ENCODE assay signal across 11 mouse cellular contexts in genomic region chr11:114807686-114808427, GRCm38 (mm10). TPM values are rescaled to one million over a fixed set of nuclear protein-coding genes. Genes with fewer than 3 reads are reported as not detected.
DNase-seq lines count a peak whose midpoint lies in the region; ATAC-seq and TF ChIP-seq lines count a peak whose summit lies in the region.
"Had no signal": no experiment of that assay in that cellular context is flagged by ENCODE, and none has a peak within 500 bp of the region (broad histone marks: within the 10 kb centered on the region; RNA-seq: fewer than 3 reads in every experiment).

No protein-coding gene starts in this region.

- no peak for TF ChIP-seq CTCF in lung, postnatal 0 days (IDR thresholded peaks at IDR 0.05)
- TF ChIP-seq CTCF in left cerebral cortex, adult 2 months (IDR thresholded peaks at IDR 0.05) = no peak

- no peak overlapping the region for H3K4me2 ChIP-seq in lung, postnatal 0 days (replicated peaks; ENCODE audit: low read depth, low read length)
- H3K4me2 ChIP-seq in embryonic facial prominence, embryonic 14.5 days (ENCODE audit: low read depth, low read length) = no peak overlapping the region
- no peak overlapping the region for H3K4me2 ChIP-seq in neural tube, embryonic 13.5 days

- no peak overlapping the region for H3K4me3 ChIP-seq in lung, postnatal 0 days (ENCODE audit: low read depth, low read length)
- H3K4me3 ChIP-seq in embryonic facial prominence, embryonic 14.5 days (ENCODE audit: low read depth, low read length) = no peak overlapping the region
- H3K4me3 ChIP-seq in neural tube, embryonic 13.5 days = no peak overlapping the region
- H3K4me3 ChIP-seq in left cerebral cortex, adult 2 months = no peak overlapping the region

- TF ChIP-seq EP300 in lung, postnatal 0 days (IDR thresholded peaks at IDR 0.05) = no peak

- intact Hi-C loops in left cerebral cortex, adult 2 months (cut with DNase I) = no loop called here

- H3K4me1 ChIP-seq in lung, postnatal 0 days (ENCODE audit: insufficient read depth, low read depth, low read length) = no peaks in the 10 kb centered on the region
- no peaks in the 10 kb centered on the region for H3K4me1 ChIP-seq in embryonic facial prominence, embryonic 14.5 days (ENCODE audit: control insufficient read depth, insufficient read depth, low read length)
- H3K4me1 ChIP-seq in neural tube, embryonic 13.5 days (replicated peaks) = peaks cover 31% of the 10 kb centered on the region

- no peaks in the 10 kb centered on the region for H3K9me3 ChIP-seq in lung, postnatal 0 days (ENCODE audit: low read length)
- H3K9me3 ChIP-seq in embryonic facial prominence, embryonic 14.5 days (ENCODE audit: control insufficient read depth, low read length) = no peaks in the 10 kb centered on the region
- H3K9me3 ChIP-seq in neural tube, embryonic 13.5 days = no peaks in the 10 kb centered on the region

- H3K36me3 ChIP-seq in lung, postnatal 0 days (ENCODE audit: insufficient read depth, low read length) = no peaks in the 10 kb centered on the region
- no peaks in the 10 kb centered on the region for H3K36me3 ChIP-seq in embryonic facial prominence, embryonic 14.5 days (ENCODE audit: control insufficient read depth, insufficient read depth, low read length)
- H3K36me3 ChIP-seq in neural tube, embryonic 13.5 days = no peaks in the 10 kb centered on the region

- ATAC-seq in lung, postnatal 0 days = peak; percentile 17; the same call in 1 of the 2 replicates
- no peak for ATAC-seq in embryonic facial prominence, embryonic 14.5 days (ENCODE audit: low read depth)
- peak; percentile 60; the same call in 1 of the 2 replicates for ATAC-seq in neural tube, embryonic 13.5 days (ENCODE audit: low read depth)

- H3K27me3 ChIP-seq in lung, postnatal 0 days (replicated peaks; ENCODE audit: insufficient read depth, low read length) = no peaks in the 10 kb centered on the region
- no peaks in the 10 kb centered on the region for H3K27me3 ChIP-seq in embryonic facial prominence, embryonic 14.5 days (replicated peaks; ENCODE audit: control insufficient read depth, insufficient read depth, low read length)
- H3K27me3 ChIP-seq in neural tube, embryonic 13.5 days = no peaks in the 10 kb centered on the region

- no peak overlapping the region for H3K9ac ChIP-seq in lung, postnatal 0 days (replicated peaks; ENCODE audit: low read depth)
- H3K9ac ChIP-seq in embryonic facial prominence, embryonic 14.5 days (ENCODE audit: low read depth, low read length) = no peak overlapping the region
- H3K9ac ChIP-seq in neural tube, embryonic 13.5 days = no peak overlapping the region

- 19% methylated on average over 13 of the region's 14 CpGs for WGBS in lung, postnatal 0 days
- 37% methylated on average over 10 of the region's 14 CpGs for WGBS in embryonic facial prominence, embryonic 14.5 days
- 24% methylated on average over 14 of the region's 14 CpGs for WGBS in neural tube, embryonic 13.5 days

- no peak for DNase-seq in lung, postnatal 0 days (ENCODE audit: low spot score)
- DNase-seq in lung, postnatal 4 days = no peak
- peak; percentile 87 for DNase-seq in brain, adult 2 months (ENCODE audit: low read depth, low spot score)
- DNase-seq in embryonic facial prominence, embryonic 14.5 days (ENCODE audit: low spot score) = peak; percentile 57
- no peak for DNase-seq in left cerebral cortex, adult 2 months (ENCODE audit: extremely low spot score in 1 of 2, low spot score in 2 of 2)
- no peak for DNase-seq in adipocyte (ENCODE audit: low spot score)

- H3K27ac ChIP-seq in lung, postnatal 0 days (ENCODE audit: low read length) = no peak overlapping the region
- no peak overlapping the region for H3K27ac ChIP-seq in embryonic facial prominence, embryonic 14.5 days (replicated peaks; ENCODE audit: low read depth, low read length)
- peak overlapping the region; percentile 62; the same call in 1 of the 2 replicates for H3K27ac ChIP-seq in neural tube, embryonic 13.5 days (replicated peaks)
- no peak overlapping the region for H3K27ac ChIP-seq in left cerebral cortex, adult 2 months

RNA-seq across cellular contexts. Expression of gene Gpr142, which starts 9.1 kb away (rescaled TPM):
- not detected in 2 replicates for polyA plus RNA-seq in lung, postnatal 0 days (2015; fragmentation: Nextera tagmentation; extraction: Ambion mirVana)
- polyA plus RNA-seq in embryonic facial prominence, embryonic 14.5 days (2014; fragmentation: Nextera tagmentation; extraction: Ambion mirVana) = not detected in 2 replicates
- not detected in 2 replicates for polyA plus RNA-seq in neural tube, embryonic 13.5 days (2015; fragmentation: Nextera tagmentation; extraction: Ambion mirVana)
- total RNA-seq in left cerebral cortex, adult 2 months (2021) = not detected
- total RNA-seq: heart, adult 8-10 months; layer of hippocampus, postnatal 25 days; megakaryocyte, adult 5-6 weeks had no signal
- polyA plus RNA-seq: cortical plate, adult 2 months had no signal

RNA-seq across cellular contexts. Expression of gene Btbd17, which starts 12.1 kb away (rescaled TPM):
- 0.15 and 0.20 TPM in 2 replicates for polyA plus RNA-seq in lung, postnatal 0 days (2015; fragmentation: Nextera tagmentation; extraction: Ambion mirVana)
- 3.2 and 4.5 TPM in 2 replicates for polyA plus RNA-seq in embryonic facial prominence, embryonic 14.5 days (2014; fragmentation: Nextera tagmentation; extraction: Ambion mirVana)
- polyA plus RNA-seq in neural tube, embryonic 13.5 days (2015; fragmentation: Nextera tagmentation; extraction: Ambion mirVana) = 19.4 and 22.7 TPM in 2 replicates
- 10 to 100 TPM; 29.5 to 29.8 TPM for total RNA-seq in left cerebral cortex, adult 2 months (2021)
- total RNA-seq: heart, adult 8-10 months; megakaryocyte, adult 5-6 weeks had no signal

RNA-seq across cellular contexts. Expression of gene Kif19a, which starts 42.7 kb away (rescaled TPM):
- 0.54 and 0.74 TPM in 2 replicates for polyA plus RNA-seq in lung, postnatal 0 days (2015; fragmentation: Nextera tagmentation; extraction: Ambion mirVana)
- 2.1 TPM in 2 replicates for polyA plus RNA-seq in embryonic facial prominence, embryonic 14.5 days (2014; fragmentation: Nextera tagmentation; extraction: Ambion mirVana)
- 1.3 and 1.6 TPM in 2 replicates for polyA plus RNA-seq in neural tube, embryonic 13.5 days (2015; fragmentation: Nextera tagmentation; extraction: Ambion mirVana)
- total RNA-seq in left cerebral cortex, adult 2 months (2021) = 1 to 10 TPM; 3.2 to 3.6 TPM

RNA-seq across cellular contexts. Expression of gene Gprc5c, which starts 43.1 kb away (rescaled TPM):
- 10.4 and 11.1 TPM in 2 replicates for polyA plus RNA-seq in lung, postnatal 0 days (2015; fragmentation: Nextera tagmentation; extraction: Ambion mirVana)
- polyA plus RNA-seq in embryonic facial prominence, embryonic 14.5 days (2014; fragmentation: Nextera tagmentation; extraction: Ambion mirVana) = 39.6 and 40.3 TPM in 2 replicates
- 14.2 and 15.6 TPM in 2 replicates for polyA plus RNA-seq in neural tube, embryonic 13.5 days (2015; fragmentation: Nextera tagmentation; extraction: Ambion mirVana)
- total RNA-seq in left cerebral cortex, adult 2 months (2021) = 1 to 10 TPM; 4.0 to 5.4 TPM

Comparison
In these comparisons a context has a peak if more than half of its experiments do, and no peak if none do; other contexts are left out.
1. DNase-seq: peak in brain, adult 2 months (single experiment) and embryonic facial prominence, embryonic 14.5 days (single experiment); none in lung, postnatal 0 days (single experiment), lung, postnatal 4 days (0 of 2), left cerebral cortex, adult 2 months (0 of 2) and adipocyte (single experiment).